Mouse (Mus musculus) C2C12 (cell line): ENCODE data around the gene Abca12.

Experiments
- CTCF ChIP-seq: IDR thresholded peaks from one replicate; pipeline ENCODE4 v1.5.1; 2011; ENCODE audit not compliant: control insufficient read depth, insufficient read depth, insufficient read length
- MAX ChIP-seq: IDR thresholded peaks from one replicate; pipeline ENCODE4 v1.6.1; 2011; ENCODE audit warnings: mild to moderate bottlenecking, control low read depth
- MYOD1 ChIP-seq: IDR thresholded peaks from one replicate; pipeline ENCODE4 v1.6.1; 2011; ENCODE audit warnings: low read depth; ENCODE audit not compliant: control insufficient read depth, insufficient read length
- MYOG ChIP-seq: IDR thresholded peaks from one replicate; pipeline ENCODE4 v1.6.1; 2011; ENCODE audit not compliant: control insufficient read depth, insufficient read length; ENCODE audit errors: extremely low read depth
- USF1 ChIP-seq: IDR thresholded peaks from one replicate; pipeline ENCODE4 v1.6.1; 2011; ENCODE audit warnings: low read depth, mild to moderate bottlenecking, control low read depth, moderate library complexity

DNA sequence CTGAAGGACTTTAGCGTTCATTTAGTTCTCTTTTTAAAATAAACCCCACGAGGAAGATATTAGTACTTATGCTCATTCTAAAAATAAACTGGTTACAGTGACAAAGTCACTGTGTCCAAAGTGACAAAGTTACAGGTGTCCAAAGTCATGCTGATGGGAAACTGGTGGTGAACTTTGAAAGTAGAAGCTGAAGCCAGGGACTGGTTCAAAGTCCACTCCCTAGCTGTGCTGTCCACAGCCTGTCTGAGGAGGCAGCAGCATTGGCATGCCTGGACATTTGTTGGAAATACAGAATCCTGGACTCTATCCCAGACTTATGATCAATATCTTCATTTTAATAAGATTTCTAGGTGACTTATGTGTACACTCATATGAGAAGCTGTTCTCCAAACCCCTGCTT is 183.5 kb downstream of the Abca12 start:
- TF ChIP-seq MAX, result no peak
- TF ChIP-seq CTCF, result no peak
- no peak for TF ChIP-seq MYOG
- no peak for TF ChIP-seq USF1
- no peak for TF ChIP-seq MYOD1
